Mouse (Mus musculus): ENCODE results near the gene Mrpl2. TPM values are rescaled to one million over a fixed set of nuclear protein-coding genes. Genes with fewer than 3 reads are reported as not detected.

Mrpl2 gene
- polyA plus RNA-seq, 1 experiment = 151 TPM

DNA sequence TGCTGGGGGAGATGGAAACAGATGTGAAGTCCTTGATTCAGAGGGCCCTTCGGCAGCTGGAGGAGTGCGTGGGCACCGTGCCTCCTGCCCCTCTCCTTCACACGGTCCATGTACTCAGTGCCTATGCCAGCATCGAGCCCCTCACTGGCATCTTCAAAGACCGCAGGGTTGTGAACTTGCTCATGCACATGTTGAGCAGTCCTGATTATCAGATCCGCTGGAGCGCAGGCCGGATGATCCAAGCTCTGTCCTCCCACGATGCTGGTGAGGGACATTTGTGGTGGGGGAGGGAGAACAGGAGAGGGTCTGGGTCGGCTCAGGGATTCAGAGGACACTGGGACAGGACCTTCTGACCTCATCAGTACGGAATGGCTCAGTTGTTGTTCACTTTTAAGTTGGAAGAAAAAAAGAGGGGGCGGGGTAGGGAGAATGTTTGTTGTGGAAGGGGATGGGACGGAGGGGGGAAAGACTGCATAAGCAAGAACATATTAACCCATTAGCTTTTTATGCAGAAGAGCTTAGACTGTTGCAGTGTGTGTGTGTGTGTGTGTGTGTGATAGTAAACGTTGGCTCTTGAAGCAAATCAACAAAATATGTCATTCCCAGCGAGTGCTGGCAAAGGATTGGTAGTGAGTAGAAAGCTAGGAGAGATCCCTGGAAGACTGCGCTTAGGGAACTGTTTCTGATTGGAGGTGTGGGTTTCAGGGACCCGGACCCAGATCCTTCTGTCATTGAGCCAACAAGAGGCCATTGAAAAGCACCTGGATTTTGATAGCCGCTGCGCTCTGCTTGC lies 5.9 kb downstream of the Mrpl2 start:
- Histone ChIP-seq H3K79me3 (ENCODE audit: low read depth) (peaks cover 5% of the 10 kb centered on the region), H3ac (ENCODE audit: control insufficient read depth, insufficient read length, low read depth) (no peak overlapping the region), H3K79me2 (ENCODE audit: control insufficient read depth, insufficient read depth) (peaks cover 26% of the 10 kb centered on the region), H3K36me3 (ENCODE audit: control insufficient read depth, insufficient read depth) (peaks cover 22% of the 10 kb centered on the region), H3K4me3 (ENCODE audit: insufficient read depth, poor library complexity, severe bottlenecking) (no peak overlapping the region), H3K27me3 (ENCODE audit: control insufficient read depth, insufficient read depth, insufficient read length) (no peaks in the 10 kb centered on the region)
- TF ChIP-seq FOSL1 (IDR thresholded peaks at IDR 0.05; ENCODE audit: insufficient read depth, low read length, poor library complexity, severe bottlenecking) (no peak), MAX (IDR thresholded peaks at IDR 0.05) (no peak), MYOD1 (IDR thresholded peaks at IDR 0.05; ENCODE audit: control insufficient read depth, insufficient read length, low read depth) (no peak), CTCF (IDR thresholded peaks at IDR 0.05; ENCODE audit: control insufficient read depth, insufficient read depth, insufficient read length) (no peak), CEBPB (IDR thresholded peaks at IDR 0.05; ENCODE audit: low read depth) (no peak)

DNA sequence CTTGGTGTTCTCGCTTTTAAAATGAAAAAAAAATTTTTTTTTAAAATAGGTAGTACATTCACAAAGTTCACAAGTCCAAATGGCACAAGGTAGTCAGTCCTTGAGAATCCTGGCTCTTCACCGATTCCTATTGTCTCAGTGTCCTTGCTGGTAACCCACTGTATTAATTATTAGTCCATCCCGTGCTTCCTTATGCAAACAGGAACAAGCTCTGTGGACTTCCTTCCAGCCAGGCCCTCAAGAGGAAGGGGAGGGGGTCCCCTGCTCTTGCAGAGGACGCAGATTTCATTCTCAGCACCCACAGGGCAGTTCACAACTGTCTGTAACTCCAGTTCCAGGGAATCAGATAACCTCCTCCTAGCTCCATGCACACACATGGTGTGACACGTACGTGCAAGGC lies 10.0 kb downstream of the Mrpl2 start:
- H3K36me3 ChIP-seq (ENCODE audit: control insufficient read depth, insufficient read depth) = peaks cover 8% of the 10 kb centered on the region
- TF ChIP-seq CEBPB (IDR thresholded peaks at IDR 0.05; ENCODE audit: low read depth) (no peak), FOSL1 (IDR thresholded peaks at IDR 0.05; ENCODE audit: insufficient read depth, low read length, poor library complexity, severe bottlenecking) (no peak), CTCF (IDR thresholded peaks at IDR 0.05; ENCODE audit: control insufficient read depth, insufficient read depth, insufficient read length) (no peak), MYOD1 (IDR thresholded peaks at IDR 0.05; ENCODE audit: control insufficient read depth, insufficient read length, low read depth) (no peak), MAX (IDR thresholded peaks at IDR 0.05) (no peak), USF1 (IDR thresholded peaks at IDR 0.05; ENCODE audit: low read depth) (no peak), MYOG (IDR thresholded peaks at IDR 0.05; ENCODE audit: control insufficient read depth, extremely low read depth, insufficient read length) (no peak)
- H3K79me3 ChIP-seq (ENCODE audit: low read depth) = no peaks in the 10 kb centered on the region
- H3K4me3 ChIP-seq (ENCODE audit: insufficient read depth, poor library complexity, severe bottlenecking) = no peak overlapping the region
- no peak overlapping the region for H3ac ChIP-seq (ENCODE audit: control insufficient read depth, insufficient read length, low read depth)
- H3K27me3 ChIP-seq (ENCODE audit: control insufficient read depth, insufficient read depth, insufficient read length) = no peaks in the 10 kb centered on the region
- peaks cover 16% of the 10 kb centered on the region for H3K79me2 ChIP-seq (ENCODE audit: control insufficient read depth, insufficient read depth)

DNA sequence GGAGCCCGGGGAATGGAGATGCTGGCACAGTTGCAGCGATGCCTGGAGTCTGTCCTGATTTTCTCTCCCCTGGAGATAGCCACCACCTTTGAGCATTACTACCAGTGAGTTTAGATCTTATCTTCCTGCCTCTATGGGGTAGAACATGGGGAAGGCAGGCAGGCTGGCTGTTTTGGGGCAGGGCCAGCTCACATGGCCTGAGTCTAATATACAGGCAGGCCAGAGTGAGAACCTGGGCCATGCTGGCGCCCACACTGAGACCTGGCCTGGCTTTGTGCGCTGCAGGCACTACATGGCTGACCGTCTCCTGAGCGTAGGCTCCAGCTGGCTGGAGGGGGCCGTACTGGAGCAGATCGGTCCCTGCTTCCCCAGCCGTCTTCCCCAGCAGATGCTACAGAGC lies 15.3 kb downstream of the Mrpl2 start:
- Histone ChIP-seq H3K36me3 (ENCODE audit: control insufficient read depth, insufficient read depth) (peaks cover 8% of the 10 kb centered on the region), H3K4me3 (ENCODE audit: insufficient read depth, poor library complexity, severe bottlenecking) (no peak overlapping the region)
- TF ChIP-seq CEBPB (IDR thresholded peaks at IDR 0.05; ENCODE audit: low read depth) (no peak), USF1 (IDR thresholded peaks at IDR 0.05; ENCODE audit: low read depth) (no peak), MYOD1 (IDR thresholded peaks at IDR 0.05; ENCODE audit: control insufficient read depth, insufficient read length, low read depth) (no peak), MAX (IDR thresholded peaks at IDR 0.05) (no peak)

DNA sequence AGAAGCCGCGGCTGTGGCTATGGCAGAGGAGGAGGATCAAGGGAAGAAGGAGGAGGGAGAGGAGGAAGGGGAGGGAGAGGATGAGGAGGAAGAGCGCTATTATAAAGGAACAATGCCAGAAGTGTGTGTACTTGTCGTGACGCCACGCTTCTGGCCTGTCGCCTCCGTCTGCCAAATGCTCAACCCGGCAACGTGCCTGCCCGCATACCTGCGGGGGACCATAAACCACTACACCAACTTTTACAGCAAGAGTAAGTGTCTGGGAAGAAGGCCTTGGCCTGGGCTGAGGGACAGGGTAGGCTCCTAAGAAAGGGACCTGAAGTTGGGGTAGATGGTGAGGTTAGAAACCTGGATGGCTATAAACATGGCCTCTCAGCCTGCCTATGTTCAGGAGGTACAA lies 16.0 kb downstream of the Mrpl2 start:
- Histone ChIP-seq H3K79me2 (ENCODE audit: control insufficient read depth, insufficient read depth) (no peaks in the 10 kb centered on the region), H3ac (ENCODE audit: control insufficient read depth, insufficient read length, low read depth) (no peak overlapping the region), H3K4me3 (ENCODE audit: insufficient read depth, poor library complexity, severe bottlenecking) (no peak overlapping the region), H3K79me3 (ENCODE audit: low read depth) (no peaks in the 10 kb centered on the region), H3K36me3 (ENCODE audit: control insufficient read depth, insufficient read depth) (peaks cover 9% of the 10 kb centered on the region), H3K27me3 (ENCODE audit: control insufficient read depth, insufficient read depth, insufficient read length) (no peaks in the 10 kb centered on the region)
- TF ChIP-seq FOSL1 (IDR thresholded peaks at IDR 0.05; ENCODE audit: insufficient read depth, low read length, poor library complexity, severe bottlenecking) (no peak), USF1 (IDR thresholded peaks at IDR 0.05; ENCODE audit: low read depth) (no peak), MYOG (IDR thresholded peaks at IDR 0.05; ENCODE audit: control insufficient read depth, extremely low read depth, insufficient read length) (no peak), MAX (IDR thresholded peaks at IDR 0.05) (no peak), CTCF (IDR thresholded peaks at IDR 0.05; ENCODE audit: control insufficient read depth, insufficient read depth, insufficient read length) (no peak), CEBPB (IDR thresholded peaks at IDR 0.05; ENCODE audit: low read depth) (no peak), MYOD1 (IDR thresholded peaks at IDR 0.05; ENCODE audit: control insufficient read depth, insufficient read length, low read depth) (no peak)

More for the DNA sequence above, 15.3 kb downstream of the Mrpl2 start:
- no peaks in the 10 kb centered on the region for H3K79me2 ChIP-seq (ENCODE audit: control insufficient read depth, insufficient read depth)
- no peak overlapping the region for H3ac ChIP-seq (ENCODE audit: control insufficient read depth, insufficient read length, low read depth)
- no peaks in the 10 kb centered on the region for H3K79me3 ChIP-seq (ENCODE audit: low read depth)
- no peaks in the 10 kb centered on the region for H3K27me3 ChIP-seq (ENCODE audit: control insufficient read depth, insufficient read depth, insufficient read length)

DNA sequence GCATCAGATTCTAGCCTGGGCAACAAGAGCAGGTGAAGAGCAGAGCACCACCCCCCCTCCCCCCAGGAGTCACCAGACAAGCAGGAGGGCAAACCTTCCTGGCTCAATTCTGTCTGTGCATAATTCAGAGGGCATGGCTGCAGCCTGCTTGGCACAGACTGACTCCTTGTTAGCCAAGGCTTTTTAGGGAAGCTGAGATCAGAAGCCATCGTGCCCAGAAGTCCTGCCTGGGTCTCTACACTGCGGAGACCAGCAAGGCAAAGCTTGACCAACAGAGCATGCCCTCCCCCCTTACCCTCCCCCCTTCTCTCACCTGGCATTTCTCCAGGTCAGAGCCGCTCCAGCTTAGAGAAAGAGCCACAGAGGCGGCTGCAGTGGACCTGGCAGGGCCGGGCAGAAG lies 16.7 kb downstream of the Mrpl2 start:
- H3K79me3 ChIP-seq (ENCODE audit: low read depth) = no peaks in the 10 kb centered on the region
- H3K4me3 ChIP-seq (ENCODE audit: insufficient read depth, poor library complexity, severe bottlenecking) = no peak overlapping the region
- H3ac ChIP-seq (ENCODE audit: control insufficient read depth, insufficient read length, low read depth) = no peak overlapping the region
- peaks cover 9% of the 10 kb centered on the region for H3K36me3 ChIP-seq (ENCODE audit: control insufficient read depth, insufficient read depth)
- no peaks in the 10 kb centered on the region for H3K27me3 ChIP-seq (ENCODE audit: control insufficient read depth, insufficient read depth, insufficient read length)
- H3K79me2 ChIP-seq (ENCODE audit: control insufficient read depth, insufficient read depth) = no peaks in the 10 kb centered on the region
- TF ChIP-seq MAX (IDR thresholded peaks at IDR 0.05) = no peak
- no peak for TF ChIP-seq USF1 (IDR thresholded peaks at IDR 0.05; ENCODE audit: low read depth)
- TF ChIP-seq FOSL1 (IDR thresholded peaks at IDR 0.05; ENCODE audit: insufficient read depth, low read length, poor library complexity, severe bottlenecking) = no peak
- TF ChIP-seq MYOD1 (IDR thresholded peaks at IDR 0.05; ENCODE audit: control insufficient read depth, insufficient read length, low read depth) = no peak
- no peak for TF ChIP-seq MYOG (IDR thresholded peaks at IDR 0.05; ENCODE audit: control insufficient read depth, extremely low read depth, insufficient read length)
- no peak for TF ChIP-seq CEBPB (IDR thresholded peaks at IDR 0.05; ENCODE audit: low read depth)
- TF ChIP-seq CTCF (IDR thresholded peaks at IDR 0.05; ENCODE audit: control insufficient read depth, insufficient read depth, insufficient read length) = no peak

DNA sequence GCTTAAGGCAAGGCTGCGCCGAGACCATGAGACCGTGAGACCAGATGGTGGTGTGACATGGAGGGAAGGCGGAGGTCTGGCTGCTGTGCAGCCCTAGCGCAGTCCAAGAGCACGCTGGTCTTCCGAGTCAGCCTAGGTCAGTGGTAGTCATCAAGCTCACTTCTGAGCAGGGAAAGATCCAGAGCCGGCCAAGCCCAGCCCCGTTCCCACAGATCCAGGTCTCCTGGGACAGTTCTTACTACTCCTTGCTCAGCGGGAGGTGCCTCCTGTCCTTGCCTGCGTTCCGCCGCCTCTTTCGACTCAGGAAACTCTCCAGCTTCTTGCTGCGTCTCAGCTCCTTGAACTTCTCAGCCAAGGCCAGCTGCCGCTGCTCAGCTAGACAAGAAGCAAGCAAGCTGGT lies 21.7 kb downstream of the Mrpl2 start:
- Histone ChIP-seq H3ac (ENCODE audit: control insufficient read depth, insufficient read length, low read depth) (no peak overlapping the region), H3K79me3 (ENCODE audit: low read depth) (peaks cover 14% of the 10 kb centered on the region), H3K79me2 (ENCODE audit: control insufficient read depth, insufficient read depth) (peaks cover 25% of the 10 kb centered on the region), H3K27me3 (ENCODE audit: control insufficient read depth, insufficient read depth, insufficient read length) (no peaks in the 10 kb centered on the region), H3K36me3 (ENCODE audit: control insufficient read depth, insufficient read depth) (peaks cover 26% of the 10 kb centered on the region), H3K4me3 (ENCODE audit: insufficient read depth, poor library complexity, severe bottlenecking) (no peak overlapping the region)
- no peak for TF ChIP-seq MYOG (IDR thresholded peaks at IDR 0.05; ENCODE audit: control insufficient read depth, extremely low read depth, insufficient read length)
